Mouse (Mus musculus) macrophage (primary cell): ENCODE results near the gene Chpf. TPM values are rescaled to one million over a fixed set of nuclear protein-coding genes. Genes with fewer than 3 reads are reported as not detected.

Experiments used
- H3K27ac ChIP-seq: fragments of 350-480 bp; formaldehyde crosslinking; 2 replicates; pipeline ENCODE4 v1.9.0; 2021
- H3K36me3 ChIP-seq: fragments of 350-480 bp; formaldehyde crosslinking; 2 replicates; pipeline ENCODE4 v1.9.0; 2021; ENCODE audit errors: inconsistent target
- H3K4me3 ChIP-seq: fragments of 350-480 bp; formaldehyde crosslinking; 2 replicates; pipeline ENCODE4 v1.9.0; 2021; ENCODE audit errors: inconsistent target
- H3K79me2 ChIP-seq: fragments of 350-480 bp; formaldehyde crosslinking; 2 replicates; pipeline ENCODE4 v1.9.0; 2021; ENCODE audit errors: inconsistent target
- WGBS: methylation state at CpG from one replicate; pipeline ENCODE4 v1.1.7; 2026; ENCODE audit warnings: inconsistent platforms; ENCODE audit not compliant: missing documents; 5-methylcytosine and 5-hydroxymethylcytosine counted together
- polyA plus RNA-seq: library from polyadenylated mRNA; stranded (reverse); fragments of 250-400 nt; gene quantifications from 3 replicates; pipeline ENCODE4 v1.2.4, GENCODE M21; 2018; ENCODE audit warnings: inconsistent platforms

The Chpf gene
- polyA plus RNA-seq, 1 experiment from 2014 or later, result 0.09 TPM

DNA sequence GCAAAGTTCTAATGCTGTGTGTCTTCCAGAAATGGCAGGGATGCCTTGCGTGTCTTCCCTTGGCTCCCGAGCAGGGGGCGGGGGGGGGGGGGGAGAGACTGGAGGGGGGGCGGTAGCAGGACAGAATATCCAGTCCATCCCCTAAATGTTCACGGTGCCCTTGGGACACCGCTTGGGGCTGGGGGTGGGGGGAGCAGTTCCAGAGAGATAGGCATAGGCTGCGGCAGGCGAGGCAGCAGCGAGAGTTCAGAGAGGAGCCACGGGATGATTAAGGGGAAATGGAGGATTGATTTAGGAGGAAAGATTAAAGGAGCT, 21.4 kb downstream of the Chpf start:
- no peak overlapping the region for H3K4me3 ChIP-seq
- WGBS, result 14% methylated on average over 10 of the region's 10 CpGs
- no peaks in the 10 kb centered on the region for H3K79me2 ChIP-seq
- H3K27ac ChIP-seq, result no peak overlapping the region
- no peaks in the 10 kb centered on the region for H3K36me3 ChIP-seq

DNA sequence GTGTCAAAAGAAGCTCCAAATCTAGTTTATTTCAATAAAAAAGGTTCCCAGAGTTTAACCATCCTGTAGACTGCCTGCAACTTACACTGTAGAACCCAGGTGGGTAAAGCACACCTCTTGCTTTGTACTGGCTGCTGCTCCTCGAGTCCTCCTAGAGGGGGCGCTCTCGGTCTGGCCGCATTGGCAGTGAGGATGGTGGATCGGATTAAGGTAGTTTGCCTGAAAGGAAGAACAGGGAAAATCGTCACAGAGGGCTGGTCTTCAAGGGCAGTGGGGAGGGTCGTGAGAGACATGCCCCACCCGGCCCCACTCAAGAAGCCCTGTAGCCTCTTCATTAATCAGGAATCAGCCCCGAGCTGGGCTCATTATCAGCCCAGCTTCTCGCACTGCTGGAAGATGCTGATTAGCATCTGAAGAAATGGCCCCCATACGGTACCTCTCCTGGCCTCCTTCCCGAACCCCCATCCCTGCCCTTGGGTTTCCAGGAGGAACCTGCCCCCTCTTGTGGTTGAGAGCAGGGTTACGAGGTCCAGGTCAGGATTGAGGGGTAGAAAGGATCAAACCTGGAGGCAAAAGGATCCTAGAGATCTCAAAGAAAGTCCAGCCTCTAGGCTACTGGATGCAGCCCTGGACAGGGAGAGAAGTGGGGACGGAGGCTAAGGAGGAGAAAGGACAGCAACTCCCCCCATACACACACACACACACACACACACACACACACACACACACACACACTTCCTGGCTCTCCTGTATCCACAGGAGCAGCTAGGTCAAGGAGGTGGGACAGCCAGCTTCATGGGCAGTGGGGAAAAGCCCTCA, 22.2 kb downstream of the Chpf start:
- WGBS, result 10% methylated on average over 14 of the region's 14 CpGs
- no peaks in the 10 kb centered on the region for H3K36me3 ChIP-seq
- no peaks in the 10 kb centered on the region for H3K79me2 ChIP-seq
- H3K4me3 ChIP-seq, result no peak overlapping the region
- H3K27ac ChIP-seq, result no peak overlapping the region

DNA sequence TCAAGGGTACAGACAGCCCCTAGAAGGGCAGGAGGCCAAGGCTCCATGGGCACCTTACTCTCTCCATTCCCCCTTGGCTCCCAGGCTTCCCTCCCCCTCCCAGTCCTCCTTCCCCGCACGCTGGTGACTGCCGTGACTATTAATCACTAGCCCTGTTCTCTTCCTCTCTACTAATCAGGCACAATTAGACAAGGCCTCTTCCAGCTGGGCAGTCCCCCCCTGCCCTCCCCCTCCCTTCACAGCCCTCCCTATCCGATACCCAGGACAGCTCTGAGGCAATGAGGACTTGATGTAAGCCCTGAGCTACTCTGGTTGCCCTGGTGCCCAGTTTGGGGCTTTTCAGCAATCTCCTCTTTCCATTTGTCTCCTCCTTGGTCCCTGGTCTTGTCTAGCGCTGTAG, 23.2 kb downstream of the Chpf start:
- Histone ChIP-seq H3K4me3 (no peak overlapping the region), H3K79me2 (no peaks in the 10 kb centered on the region), H3K27ac (no peak overlapping the region), H3K36me3 (no peaks in the 10 kb centered on the region)
- 38% methylated on average over 5 of the region's 5 CpGs for WGBS

DNA sequence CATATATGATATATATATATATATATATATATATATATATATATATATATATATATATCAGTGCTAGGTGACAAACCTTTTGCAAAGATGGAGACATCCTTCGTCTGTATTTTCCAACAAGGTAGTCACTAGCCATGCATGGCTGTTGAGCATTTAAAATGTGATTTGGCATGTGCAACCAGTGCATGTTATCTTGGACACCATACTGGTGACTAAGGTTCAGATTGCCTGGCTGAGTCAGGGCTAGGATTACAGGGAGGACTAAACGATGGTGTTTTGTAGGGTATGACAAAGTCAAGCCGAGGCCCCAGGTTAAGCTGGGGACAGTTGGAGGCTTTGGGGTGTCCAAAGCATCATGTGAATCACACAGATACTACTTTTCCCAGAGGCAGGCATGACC, 23.7 kb downstream of the Chpf start:
- Histone ChIP-seq H3K27ac (no peak overlapping the region), H3K79me2 (no peaks in the 10 kb centered on the region), H3K36me3 (no peaks in the 10 kb centered on the region), H3K4me3 (no peak overlapping the region)
- WGBS, result 87% methylated on average over 3 of the region's 3 CpGs

DNA sequence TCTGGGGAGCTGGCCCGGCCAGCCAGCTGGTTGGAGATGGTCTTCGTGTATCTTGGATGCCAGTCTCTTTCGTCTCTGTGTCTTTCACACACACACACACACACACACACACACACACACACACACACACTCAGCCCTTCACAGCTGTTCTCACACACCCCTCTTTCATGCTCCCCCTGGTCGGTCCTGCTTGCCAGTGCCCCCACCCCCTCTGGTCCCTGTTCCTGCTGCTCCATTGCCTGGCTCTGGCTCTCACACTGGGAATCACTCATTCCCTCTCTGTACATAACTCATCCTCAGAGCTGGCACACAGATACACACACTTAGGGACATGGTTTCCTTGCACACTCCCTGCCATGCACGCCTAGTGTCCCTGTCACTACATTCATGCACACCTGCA, 27.2 kb downstream of the Chpf start:
- H3K27ac ChIP-seq, result no peak overlapping the region
- H3K79me2 ChIP-seq, result no peaks in the 10 kb centered on the region
- no peaks in the 10 kb centered on the region for H3K36me3 ChIP-seq
- no peak overlapping the region for H3K4me3 ChIP-seq
- 75% methylated on average over 5 of the region's 5 CpGs for WGBS

DNA sequence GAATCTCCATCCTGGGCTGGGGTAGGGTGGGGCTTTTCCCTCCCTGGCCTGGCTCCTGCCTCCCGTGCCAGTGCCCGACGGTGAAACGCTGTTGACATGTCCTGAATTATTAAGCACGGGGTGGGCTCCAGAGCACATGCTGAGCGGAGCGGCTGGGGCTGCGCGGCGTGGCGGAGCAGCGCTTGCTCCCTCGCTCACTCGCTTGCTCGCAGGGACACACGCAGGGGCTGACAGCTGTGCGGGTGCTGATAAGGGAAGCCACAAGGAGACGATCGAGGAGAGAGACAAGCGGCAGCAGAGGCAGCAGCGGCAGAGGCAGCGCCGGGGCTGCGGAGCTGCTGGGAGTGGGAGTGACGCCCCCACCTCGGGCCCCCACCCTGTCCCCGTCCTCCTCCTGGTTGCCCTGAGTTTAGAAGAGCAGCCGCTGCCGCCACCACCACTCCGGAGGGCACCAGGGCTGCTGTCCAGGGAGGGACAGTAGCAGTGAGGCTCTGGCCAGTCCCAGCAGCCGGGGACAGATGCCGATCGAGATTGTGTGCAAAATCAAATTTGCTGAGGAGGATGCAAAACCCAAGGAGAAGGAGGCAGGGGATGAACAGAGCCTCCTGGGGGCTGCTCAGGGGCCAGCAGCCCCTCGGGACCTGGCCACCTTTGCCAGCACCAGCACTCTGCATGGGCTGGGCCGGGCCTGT, 28.6 kb downstream of the Chpf start, which contains the start of gene Asic4:
Gene Asic4, plus strand, starts transcription at position 123 of the 692 bp plus-strand sequence.
- Histone ChIP-seq H3K4me3 (no peak within 1 kb of the TSS), H3K79me2 (no peaks in the 10 kb centered on the region), H3K36me3 (no peaks in the 10 kb centered on the region), H3K27ac (no peak within 1 kb of the TSS)
- WGBS, result 3% methylated on average over 35 of the region's 35 CpGs

GRCm38 (mm10) chr1:75449377-75450135, 29.6 kb downstream of the Chpf start:
- Histone ChIP-seq H3K36me3 (no peaks in the 10 kb centered on the region), H3K27ac (no peak overlapping the region), H3K4me3 (no peak overlapping the region), H3K79me2 (no peaks in the 10 kb centered on the region)
- 7% methylated on average over 8 of the region's 8 CpGs for WGBS

DNA sequence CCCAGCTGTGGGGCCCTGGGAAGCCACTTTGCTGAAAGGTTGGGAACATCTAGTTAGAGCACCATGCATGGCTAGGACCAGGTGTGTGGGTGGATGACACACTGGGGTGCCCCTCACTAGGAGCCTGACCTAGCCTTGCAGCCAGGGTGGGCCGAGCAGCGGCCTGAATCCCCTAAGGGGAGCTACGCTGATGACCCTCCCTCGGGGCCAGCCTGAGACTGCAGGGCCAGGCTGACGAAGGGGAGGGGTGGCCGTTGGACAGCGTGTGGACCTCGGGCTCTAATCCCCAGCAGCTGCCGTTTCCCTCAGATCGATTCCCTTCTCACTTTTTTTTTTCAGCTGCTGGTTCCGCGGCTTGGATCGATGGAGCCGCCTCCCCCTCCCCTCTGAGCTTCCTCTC, 30.2 kb downstream of the Chpf start:
- no peaks in the 10 kb centered on the region for H3K36me3 ChIP-seq
- H3K27ac ChIP-seq, result no peak overlapping the region
- no peak overlapping the region for H3K4me3 ChIP-seq
- H3K79me2 ChIP-seq, result no peaks in the 10 kb centered on the region
- WGBS, result 0% methylated on average over 12 of the region's 14 CpGs

- H3K27ac ChIP-seq, result no peak overlapping the region
- no peaks in the 10 kb centered on the region for H3K36me3 ChIP-seq
- H3K79me2 ChIP-seq, result no peaks in the 10 kb centered on the region
- H3K4me3 ChIP-seq, result no peak overlapping the region
- WGBS, result 7% methylated on average over 7 of the region's 7 CpGs
Observed at GRCm38 (mm10) chr1:75448052-75448431, 31.1 kb downstream of the Chpf start.

- WGBS, result 5% methylated on average over 10 of the region's 10 CpGs
- Histone ChIP-seq H3K79me2 (no peaks in the 10 kb centered on the region), H3K4me3 (no peak overlapping the region), H3K36me3 (peaks cover 4% of the 10 kb centered on the region; the same call in 1 of the 2 replicates), H3K27ac (no peak overlapping the region)
Observed at GRCm38 (mm10) chr1:75447265-75448051, 31.6 kb downstream of the Chpf start.

DNA sequence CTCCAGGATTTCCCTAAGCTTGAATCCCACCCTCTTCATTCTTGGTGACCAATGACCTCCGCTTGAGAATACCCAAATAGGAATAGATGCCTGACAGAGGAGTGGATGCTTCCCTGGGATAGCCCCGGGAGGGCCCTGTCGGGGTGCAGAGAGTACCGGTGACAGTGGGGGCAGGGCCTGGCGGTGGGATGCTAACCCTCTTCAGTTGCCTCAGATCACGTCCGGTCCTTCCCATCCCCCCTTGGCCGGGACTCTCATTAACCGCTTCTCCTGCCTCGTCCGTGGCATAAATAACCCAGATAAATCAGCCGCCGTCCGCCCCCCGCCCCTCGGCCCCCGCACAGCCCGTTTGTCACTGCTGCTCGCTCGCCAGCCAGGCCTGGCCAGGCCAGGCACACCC, 32.5 kb downstream of the Chpf start:
- 3% methylated on average over 20 of the region's 20 CpGs for WGBS
- Histone ChIP-seq H3K4me3 (no peak overlapping the region), H3K36me3 (peaks cover 12% of the 10 kb centered on the region; the same call in 1 of the 2 replicates), H3K79me2 (no peaks in the 10 kb centered on the region), H3K27ac (no peak overlapping the region)

DNA sequence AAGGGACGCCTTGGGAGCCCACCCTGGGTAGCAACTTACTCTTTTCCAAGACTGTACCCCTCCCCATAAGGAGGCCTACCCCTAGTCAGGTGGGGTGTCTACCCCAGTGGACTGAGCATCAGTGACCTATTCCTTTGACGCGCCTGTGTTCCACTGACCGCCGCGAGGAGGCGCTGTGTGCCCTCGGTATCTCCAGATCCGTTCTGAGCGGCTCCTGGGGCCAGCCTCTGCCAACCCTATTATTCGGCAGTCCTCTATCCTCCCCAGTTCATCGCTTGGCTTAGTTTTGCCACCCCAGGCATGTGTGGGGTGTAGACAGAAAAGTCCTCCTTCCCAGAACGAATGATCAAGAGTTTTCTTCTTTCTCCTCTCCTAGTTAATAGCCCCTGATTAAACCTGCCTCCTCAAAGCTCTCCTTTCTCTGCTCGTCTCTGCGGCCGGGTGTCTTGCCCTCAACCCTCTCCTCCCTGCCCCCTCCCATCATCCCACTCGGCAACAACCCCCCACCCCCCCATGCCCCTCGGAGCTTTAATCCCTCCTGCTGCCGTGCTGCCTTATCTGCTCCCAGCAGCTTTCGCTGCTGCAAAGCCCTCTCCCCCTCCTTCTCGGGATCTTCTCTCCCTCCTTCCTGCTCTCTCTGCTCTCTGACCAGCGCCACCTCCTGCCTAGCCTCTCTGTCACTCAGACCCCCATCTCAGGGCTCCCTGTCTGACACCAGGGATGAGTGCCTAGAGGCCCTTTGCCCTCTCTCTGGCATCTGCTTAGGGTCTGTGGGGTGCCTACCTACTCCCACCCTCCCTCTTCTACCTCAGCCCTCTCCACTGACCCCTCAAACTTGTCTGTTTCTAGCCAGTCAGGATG, 33.1 kb downstream of the Chpf start:
- H3K27ac ChIP-seq, result no peak overlapping the region
- WGBS, result under 1% methylated on average over 20 of the region's 22 CpGs
- no peak overlapping the region for H3K4me3 ChIP-seq
- H3K79me2 ChIP-seq, result no peaks in the 10 kb centered on the region
- H3K36me3 ChIP-seq, result peaks cover 19% of the 10 kb centered on the region; the same call in 1 of the 2 replicates

DNA sequence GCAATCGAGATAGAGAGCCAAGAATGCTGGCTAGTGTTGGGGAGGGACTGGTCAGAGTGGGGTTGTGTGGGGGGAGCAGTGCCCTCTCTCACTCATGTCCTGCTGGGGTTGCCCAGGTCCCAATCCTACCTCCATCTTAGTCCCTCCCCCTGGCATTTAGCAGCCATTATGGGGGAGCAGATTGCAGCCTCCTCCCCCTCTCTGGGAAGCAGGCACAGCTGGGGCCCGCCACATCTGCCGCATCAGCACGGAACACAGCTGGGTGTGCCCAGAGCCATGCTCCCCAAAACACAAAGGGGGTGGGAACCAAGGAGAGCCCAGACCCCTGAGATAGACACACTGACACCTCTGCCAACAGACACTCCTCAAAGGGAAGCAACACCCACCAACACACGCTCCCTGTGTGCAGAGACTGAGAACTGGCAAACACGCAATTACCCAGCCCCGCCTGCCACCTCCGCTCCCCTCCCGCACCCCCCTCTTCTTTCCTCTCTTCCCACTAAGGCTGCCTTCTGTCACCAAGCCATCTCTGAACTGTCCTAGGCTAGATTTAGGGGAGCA, 33.9 kb downstream of the Chpf start:
- Histone ChIP-seq H3K4me3 (no peak overlapping the region), H3K27ac (no peak overlapping the region), H3K36me3 (peaks cover 26% of the 10 kb centered on the region; the same call in 1 of the 2 replicates), H3K79me2 (no peaks in the 10 kb centered on the region)
- 19% methylated on average over 9 of the region's 9 CpGs for WGBS
